Mouse (Mus musculus): ENCODE measurements around the gene Sh2b3.

Sh2b3 gene

DNA sequence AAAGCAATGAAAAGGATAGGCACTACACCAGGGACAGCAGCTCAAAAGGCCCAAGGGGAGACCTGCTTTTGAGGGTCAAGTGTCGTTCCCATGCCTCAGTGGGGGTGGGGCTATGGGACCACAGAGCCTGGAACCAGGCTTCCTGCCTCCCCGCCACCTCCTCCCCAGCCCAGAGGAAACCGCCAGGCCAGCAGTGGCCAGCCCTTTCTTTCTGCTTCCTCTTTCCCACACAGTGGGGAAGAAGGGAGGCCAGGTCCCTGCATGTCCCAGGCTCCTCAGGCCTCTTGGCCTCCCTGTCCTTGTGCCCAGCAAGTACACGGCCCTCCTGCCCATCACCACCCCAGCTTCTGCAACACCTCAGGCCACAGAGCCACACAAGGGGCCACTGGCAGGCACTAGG, 13.3 kb downstream of the Sh2b3 start:
- no peak for DNase-seq (ENCODE audit: low read depth in 1 of 2, low spot score in 2 of 2)

DNA sequence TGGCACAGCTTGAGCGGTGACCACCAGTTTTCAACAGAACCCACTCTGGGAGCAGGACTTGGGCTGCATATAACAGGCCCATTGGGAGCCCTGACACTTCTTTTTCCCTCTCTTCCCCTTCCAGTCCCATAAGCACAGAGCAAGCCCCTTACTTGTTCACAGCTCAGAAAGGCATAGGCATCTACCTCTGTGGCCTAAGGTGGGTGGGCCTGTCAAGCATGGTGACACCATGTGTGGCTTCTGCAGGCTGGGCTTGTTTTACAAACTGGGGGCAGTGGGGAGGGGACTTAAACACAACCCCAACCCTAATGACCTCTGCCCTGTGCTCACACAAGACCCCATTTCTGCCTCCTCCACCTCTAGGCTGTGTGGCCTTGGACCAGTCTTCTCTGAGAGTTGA, 13.8 kb downstream of the Sh2b3 start:
- no peak for DNase-seq (ENCODE audit: low read depth in 1 of 2, low spot score in 2 of 2)

DNA sequence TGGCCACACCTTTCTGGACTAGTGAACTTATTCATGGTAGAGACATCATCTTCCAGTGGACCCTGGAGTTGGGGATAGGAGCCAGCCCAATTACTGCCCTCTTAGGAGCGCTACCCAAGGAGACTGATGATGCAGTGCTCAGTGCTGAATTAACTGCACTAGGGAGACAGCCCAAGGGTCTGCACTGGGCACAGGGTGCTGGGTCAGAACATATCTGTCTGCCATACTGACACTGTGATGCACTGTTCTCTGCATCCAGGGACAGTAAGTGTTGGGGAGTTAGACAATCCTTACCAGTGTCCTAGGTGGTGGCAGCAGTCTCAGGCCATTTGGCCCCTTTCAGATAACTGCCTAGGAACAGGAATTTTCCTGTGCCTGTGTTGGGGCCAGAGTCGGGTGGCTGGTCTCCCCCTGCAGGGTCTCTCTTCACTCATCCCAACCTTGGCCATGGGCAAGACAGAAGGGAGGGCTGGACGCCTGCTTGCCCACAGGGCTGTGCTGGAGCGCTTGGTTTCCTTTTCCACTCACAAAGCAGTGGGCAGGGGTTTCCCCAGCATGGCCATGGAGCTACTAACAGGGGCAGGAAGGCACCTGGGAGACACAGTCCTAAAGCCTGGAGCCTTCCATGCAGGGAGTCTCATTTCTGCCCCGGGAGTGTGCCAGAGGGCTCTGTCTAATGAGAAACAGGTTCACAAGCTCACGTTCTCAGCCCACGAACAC, 14.5 kb downstream of the Sh2b3 start:
- no peak for DNase-seq (ENCODE audit: low read depth in 1 of 2, low spot score in 2 of 2)

DNA sequence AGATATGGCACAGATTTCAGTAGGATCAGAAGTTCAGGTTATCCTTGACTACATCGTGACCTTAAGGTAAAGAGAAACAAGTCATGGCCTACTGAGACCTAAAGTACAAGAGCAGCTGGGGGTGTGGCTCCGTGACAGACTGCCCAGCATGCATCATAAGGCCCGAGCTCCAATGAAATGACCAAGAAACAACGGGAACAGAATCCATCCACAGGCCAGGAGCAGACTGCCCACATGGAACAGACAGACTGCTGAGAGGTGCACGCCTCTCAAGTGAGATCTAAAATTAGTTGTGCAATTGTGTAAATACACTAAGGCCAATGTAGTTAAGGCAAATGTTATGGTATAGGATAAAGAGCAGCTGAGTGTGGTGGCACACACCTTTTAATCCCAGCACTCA, 15.9 kb downstream of the Sh2b3 start:
- DNase-seq (ENCODE audit: low read depth in 1 of 2, low spot score in 2 of 2), result no peak

DNA sequence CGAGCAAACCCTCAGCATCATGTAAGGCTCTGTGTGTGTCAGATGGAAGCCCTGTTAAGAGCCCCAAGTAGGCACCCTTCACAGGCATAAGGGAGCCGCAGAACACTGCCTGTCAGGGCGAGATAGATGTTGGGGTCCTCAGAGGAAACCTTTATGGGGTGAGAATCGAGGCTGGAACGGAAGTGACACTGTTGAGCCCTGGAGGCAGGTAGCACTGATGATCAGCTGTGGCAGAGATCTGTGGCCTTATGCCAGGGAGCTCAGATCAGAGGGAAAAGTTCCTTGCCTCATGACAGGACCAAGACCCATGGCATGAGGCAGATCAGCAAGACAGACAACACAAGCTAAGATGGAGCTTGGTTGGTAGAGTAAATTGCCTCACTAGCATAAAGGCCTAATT, 16.3 kb downstream of the Sh2b3 start:
- no peak for DNase-seq (ENCODE audit: low read depth in 1 of 2, low spot score in 2 of 2)

DNA sequence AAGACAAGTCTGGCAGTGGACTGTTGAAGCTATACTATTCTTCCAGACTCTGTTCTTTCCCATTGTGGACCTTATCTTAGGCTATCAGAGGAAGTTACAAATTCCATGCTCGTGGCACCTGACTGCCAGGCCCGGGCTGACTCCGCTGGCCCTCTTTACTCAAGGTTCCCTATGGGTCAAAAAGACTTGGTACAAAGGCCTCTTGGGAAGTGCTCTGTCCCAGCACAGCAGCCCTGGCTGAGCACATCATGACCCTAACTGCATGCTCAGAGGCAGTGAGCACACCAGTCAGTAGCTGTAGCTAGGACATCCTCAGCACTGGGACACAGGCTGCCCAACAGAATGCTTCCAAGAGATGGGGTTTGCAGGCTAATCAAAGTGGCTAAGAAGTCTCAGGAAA, 16.8 kb downstream of the Sh2b3 start:
- DNase-seq (ENCODE audit: low read depth in 1 of 2, low spot score in 2 of 2), result no peak

DNA sequence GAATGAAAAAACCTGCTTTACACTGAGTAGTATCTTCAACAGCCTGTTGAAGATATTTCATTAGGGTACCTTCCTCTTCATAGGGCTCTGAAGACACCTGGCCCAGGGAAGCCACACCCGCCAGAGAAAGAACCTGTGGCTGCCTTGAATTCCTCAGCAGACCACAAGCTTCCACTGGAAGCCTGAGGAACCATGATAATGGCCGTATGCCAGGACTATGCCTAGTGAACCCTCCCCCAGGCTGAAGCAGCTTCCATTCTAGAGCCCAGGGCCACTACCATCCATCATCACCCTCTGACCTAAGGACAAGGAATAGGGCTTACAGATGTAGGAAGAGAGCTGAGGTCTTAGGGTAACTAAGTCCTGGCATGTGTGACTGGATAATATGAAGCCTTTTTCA, 17.3 kb downstream of the Sh2b3 start:
- DNase-seq (ENCODE audit: low read depth in 1 of 2, low spot score in 2 of 2), result no peak

DNA sequence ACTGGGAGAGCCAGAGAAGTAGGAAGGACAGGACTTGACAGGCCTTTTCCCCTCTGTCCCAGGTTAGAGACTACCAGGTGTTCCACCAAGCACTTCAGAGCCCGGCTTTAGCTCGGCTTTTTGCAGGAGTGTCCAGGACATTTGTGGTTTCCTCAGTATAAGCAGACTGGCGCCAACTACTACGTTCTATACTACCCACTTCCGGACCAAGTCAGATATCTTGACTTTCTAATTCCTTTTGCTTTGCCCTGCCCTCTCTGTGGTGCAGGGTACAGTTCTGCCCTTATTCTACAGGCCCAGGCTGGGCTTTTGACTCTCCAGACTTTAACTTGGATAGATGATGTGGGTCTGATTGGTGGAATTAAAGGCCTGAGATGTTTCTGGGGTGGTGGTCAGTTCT, 17.9 kb downstream of the Sh2b3 start:
- DNase-seq (ENCODE audit: low read depth in 1 of 2, low spot score in 2 of 2), result no peak

DNA sequence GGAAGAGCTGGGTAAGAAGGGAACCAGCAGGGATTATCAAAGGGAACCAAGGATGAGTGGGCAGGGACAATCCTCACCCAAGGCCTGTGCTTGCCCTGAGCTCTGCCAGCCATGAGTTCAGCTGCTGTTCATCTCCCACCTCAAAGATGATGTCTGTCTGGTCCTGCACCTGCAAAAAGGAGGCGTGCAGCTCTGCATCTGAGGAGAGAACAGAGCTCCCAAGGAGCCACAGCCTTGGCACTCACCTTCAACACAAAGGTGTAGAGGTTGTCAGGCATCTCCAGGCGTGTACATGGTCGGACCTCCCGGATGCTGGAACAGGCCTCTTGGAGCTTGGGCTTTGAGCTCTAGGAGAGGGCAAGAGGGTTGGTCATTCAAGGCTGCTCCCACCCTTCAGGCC, 18.6 kb downstream of the Sh2b3 start:
- no peak for DNase-seq (ENCODE audit: low read depth in 1 of 2, low spot score in 2 of 2)

DNA sequence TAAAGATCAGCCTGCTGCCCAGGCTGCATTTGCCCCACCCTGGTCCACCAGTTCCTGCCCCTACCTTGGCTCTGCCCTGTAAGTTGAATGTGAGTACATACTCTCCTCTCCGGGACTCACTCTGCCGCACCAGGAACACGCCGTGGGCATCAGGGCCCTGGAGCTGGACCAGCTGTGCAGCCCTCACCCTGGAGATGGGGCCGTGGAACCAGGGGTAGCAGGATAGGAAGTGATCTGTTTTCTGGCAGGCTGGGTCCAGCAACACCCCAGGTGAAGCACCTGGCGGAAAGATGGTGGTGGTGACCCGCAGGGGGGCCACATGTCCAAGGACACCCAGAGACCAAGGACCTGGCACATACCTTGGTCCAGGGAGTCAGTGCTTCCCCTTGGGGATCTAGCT, 19.0 kb downstream of the Sh2b3 start:
- DNase-seq (ENCODE audit: low read depth in 1 of 2, low spot score in 2 of 2), result no peak

DNA sequence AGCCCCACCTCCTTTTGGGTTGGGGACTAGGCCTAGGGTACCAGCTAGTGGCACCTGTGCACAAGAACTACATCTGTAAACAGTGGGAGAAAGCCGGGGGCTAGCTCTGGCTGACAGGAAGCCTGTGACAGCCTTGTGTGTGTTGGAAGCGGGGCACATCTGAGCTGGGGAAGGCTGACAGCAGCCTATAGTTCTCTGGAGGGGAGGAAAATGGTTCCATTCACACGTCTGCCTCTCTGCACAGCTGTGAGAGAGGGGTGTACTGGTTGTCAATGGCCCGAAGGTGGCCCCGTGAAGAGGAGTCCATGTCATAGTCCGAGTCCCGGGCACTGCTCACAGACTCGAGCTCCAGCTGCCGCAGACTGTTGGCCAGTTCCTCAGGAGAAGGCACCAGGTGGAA, 19.9 kb downstream of the Sh2b3 start:
- DNase-seq (ENCODE audit: low read depth in 1 of 2, low spot score in 2 of 2), result no peak

DNA sequence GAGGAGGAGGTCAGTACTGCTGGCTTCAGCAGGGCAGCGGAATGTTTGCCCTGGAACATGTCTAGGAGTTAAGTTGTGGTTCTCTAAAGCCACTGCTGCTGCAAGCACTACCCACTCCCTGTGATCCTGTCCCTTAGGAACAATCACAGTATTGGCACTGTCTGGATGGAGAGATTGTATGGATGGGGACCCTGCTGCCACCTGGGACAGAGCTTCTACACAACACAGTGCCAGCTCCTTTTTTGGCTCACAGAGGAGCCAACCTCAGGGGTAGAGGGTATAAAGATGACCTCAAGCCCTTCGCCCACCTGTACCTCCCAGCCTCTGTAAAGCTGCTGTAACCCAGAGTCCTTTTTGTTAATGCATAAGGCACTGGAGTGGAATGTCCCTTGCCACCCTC, 20.8 kb downstream of the Sh2b3 start:
- DNase-seq (ENCODE audit: low read depth in 1 of 2, low spot score in 2 of 2), result no peak

DNA sequence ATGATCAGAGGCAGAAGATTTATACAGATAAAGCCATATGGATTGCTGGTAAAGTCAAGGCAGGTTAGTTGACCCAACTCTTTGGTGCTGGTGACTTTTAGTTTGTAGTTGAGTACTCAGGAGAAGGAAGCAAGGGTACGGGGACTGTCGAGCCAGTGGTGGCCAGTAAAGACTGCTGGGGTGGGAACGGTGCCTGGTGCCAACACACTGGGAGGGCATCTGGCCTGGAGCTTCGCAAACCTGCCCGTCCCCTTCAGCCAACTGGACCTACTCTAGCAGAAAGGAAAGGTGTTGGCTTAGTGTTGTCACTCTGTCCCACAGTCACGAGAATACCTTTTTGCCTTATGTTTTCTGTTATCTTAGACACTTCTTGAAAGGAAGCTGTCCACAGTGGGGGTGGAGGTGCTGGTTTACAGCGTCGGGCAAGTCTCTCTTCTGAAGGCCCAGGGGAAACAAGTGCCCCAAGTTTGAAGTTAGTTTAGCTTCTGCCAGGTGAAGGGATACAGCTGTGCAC, 21.5 kb downstream of the Sh2b3 start:
- no peak for DNase-seq (ENCODE audit: low read depth in 1 of 2, low spot score in 2 of 2)

DNA sequence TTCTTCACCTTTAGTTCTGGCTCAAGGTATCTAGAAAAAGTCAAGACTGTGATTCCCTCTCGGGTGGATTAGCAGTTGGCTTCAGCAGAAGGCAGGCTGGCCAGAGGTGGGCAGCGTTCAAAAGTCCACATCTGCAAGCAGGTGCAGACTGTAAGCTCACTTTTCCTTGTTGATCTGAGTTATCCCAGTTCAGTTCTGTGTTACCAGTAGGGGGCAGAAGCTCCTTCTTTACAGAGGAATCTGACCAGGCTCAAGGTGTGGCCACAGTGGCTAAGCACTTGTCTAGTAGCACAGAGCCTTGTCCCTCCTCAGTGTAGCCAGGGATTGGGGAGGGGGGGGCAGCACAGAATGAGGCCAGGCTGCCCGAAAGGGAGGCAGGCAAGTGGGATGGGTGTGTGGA, 22.4 kb downstream of the Sh2b3 start:
- peak in 1 of 2 experiments; percentile 51 for DNase-seq (ENCODE audit: low read depth in 1 of 2, low spot score in 2 of 2)

DNA sequence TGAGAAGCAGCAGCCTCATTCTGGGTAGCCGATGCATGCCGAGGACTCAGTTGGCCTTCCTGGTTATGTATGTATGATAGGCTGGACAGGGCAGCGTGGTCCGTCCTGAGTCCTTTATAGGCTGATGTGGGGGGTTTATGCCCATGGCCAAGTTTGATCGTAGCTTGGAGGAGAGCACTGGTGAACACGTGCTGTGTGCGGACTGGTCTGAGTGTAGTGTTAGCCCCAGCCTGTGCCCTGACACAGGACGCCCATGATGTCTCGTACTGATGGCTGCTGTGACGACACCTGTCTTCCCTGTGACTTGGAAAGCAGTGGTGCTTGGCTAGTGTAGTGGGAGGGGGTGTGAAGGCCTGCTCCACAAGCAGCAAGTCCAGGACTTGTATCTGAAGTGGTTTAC, 23.7 kb downstream of the Sh2b3 start:
- DNase-seq (ENCODE audit: low read depth in 1 of 2, low spot score in 2 of 2), result no peak

DNA sequence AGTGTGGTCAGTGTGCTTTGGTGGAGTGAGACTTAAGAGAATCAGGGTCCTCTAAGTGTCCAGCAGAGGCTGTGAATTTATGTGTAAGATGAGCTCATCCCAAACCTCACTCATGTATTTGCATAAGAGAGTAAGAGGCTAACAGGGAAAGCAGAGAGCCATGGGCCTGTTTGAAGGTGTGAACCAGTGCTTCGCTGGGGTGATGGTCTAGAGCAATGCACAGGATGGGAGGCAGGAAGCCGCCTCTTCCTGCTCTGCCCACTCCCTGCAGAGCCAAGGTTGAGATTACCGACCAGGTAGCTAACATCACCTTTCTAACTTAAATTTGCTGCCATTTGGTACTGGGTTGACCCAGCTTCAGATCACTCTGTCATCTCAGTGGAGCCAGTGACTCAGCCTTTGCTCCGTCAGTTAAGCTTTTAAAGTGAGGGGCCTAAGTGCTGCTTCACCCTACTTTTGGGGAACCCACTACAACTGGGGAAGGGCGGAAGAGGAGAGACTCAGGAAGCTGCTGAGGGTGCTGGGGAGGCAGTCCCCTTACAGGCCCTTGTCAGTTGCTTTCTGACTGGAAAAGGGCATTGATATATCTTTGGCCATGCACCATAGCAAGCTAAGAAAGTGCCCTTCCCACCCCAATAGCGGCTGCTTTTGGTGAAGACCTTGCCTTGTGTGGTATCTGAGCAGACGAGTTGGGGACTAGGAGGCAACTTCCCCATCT, 24.8 kb downstream of the Sh2b3 start:
- no peak for DNase-seq (ENCODE audit: low read depth in 1 of 2, low spot score in 2 of 2)

DNA sequence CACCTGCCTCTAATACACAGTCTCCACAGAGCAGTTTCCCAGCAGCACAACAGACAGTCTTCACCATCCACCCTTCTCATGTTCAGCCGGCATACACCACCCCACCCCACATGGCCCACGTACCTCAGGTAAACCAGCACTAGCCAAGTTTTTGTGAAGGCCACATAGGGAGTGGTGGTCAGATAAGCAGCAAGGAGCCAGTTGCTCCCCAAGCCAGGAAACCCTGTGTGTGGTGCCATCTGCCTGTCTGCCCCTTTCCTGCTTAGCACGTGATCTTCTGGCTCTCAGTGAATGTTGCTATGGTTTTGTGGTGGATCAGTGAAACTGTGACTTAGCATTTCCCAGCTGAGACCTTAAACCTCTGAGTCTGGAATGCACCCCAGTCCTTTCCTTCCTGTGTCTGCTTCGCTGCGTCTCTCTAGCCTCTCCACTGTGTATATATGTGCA, 25.9 kb downstream of the Sh2b3 start:
- DNase-seq (ENCODE audit: low read depth in 1 of 2, low spot score in 2 of 2), result no peak

DNA sequence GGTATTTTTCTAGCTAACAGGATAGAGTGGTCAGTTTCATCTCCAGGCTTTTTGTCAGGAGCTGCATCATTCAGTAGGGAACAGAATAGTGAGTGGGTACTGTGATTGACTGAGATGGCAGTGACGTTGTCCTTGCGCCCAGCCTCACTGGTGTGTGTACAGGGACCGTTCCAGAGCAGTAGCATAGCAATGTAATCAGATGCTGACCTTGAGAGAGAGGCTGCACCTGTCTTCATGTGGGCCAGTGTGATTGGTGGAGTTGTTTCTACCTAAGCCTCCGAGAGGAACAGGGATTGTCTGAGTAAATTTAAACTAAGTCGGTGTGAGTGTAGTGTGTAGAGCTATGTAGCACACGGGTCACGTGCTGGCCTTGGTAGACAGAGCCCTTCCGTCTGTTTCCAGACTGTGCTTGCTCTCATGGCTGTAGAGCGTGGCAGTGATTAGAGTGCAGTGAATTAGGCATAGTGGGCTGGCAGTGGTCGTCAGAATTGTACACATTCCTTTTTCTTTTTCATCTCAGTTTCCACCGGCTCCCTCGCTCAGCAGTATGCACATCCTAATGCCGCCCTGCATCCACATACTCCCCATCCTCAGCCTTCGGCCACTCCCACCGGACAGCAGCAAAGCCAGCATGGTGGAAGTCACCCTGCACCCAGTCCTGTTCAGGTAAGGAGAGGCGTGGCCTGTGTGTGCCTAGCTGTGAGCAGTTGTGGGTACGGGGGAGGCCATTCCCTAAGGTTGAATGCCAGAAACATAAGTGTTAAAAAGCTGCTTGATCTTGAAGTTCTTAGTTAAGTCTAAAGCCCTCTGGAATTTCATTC, 26.9 kb downstream of the Sh2b3 start:
- no peak for DNase-seq (ENCODE audit: low read depth in 1 of 2, low spot score in 2 of 2)

DNA sequence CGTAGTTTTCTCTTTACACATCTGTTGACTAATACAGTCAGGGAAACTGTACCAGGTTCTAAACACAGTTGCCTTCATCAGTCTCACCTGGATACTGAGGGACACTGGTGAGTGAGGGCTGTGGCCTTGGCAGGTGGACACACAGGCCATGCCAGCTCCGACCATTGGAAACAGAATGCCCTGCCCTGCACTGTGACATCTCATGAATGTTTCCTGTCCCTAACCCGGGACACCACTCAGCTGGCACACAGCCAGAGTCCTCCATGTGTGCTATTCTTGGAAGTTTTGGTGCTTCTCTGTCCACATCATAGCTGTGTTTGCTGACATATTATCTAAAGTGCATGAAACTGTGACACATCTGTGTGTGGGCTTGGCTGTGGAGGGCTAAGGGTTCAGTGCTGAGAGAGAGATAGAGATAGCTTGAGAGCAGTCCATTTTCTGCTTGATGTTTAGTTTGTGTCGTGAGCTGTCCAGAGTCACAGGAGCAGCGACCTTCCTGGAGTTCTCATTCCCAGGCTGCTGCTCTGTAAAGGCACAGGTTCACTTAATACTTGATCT, 27.7 kb downstream of the Sh2b3 start:
- DNase-seq (ENCODE audit: low read depth in 1 of 2, low spot score in 2 of 2), result no peak

DNA sequence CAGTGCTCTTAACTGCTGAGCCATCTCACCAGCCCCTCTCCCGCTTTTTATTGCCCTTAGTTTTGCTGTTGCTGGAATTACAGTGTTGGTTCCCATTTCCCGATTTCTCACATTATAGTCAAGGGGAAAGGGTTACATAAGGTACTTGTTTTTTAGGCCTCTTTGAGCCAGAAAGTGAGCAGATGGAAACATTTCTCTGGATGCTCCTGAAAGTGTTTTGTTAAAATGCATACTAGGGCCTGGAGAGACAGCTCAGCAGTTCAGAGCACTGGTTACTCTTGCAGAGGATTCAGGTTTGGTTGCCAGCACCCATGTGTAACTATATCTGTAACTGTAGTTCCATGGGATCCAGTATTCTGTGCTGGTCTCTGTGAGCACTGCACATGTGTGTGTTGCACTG, 29.2 kb downstream of the Sh2b3 start:
- no peak for DNase-seq (ENCODE audit: low read depth in 1 of 2, low spot score in 2 of 2)

DNA sequence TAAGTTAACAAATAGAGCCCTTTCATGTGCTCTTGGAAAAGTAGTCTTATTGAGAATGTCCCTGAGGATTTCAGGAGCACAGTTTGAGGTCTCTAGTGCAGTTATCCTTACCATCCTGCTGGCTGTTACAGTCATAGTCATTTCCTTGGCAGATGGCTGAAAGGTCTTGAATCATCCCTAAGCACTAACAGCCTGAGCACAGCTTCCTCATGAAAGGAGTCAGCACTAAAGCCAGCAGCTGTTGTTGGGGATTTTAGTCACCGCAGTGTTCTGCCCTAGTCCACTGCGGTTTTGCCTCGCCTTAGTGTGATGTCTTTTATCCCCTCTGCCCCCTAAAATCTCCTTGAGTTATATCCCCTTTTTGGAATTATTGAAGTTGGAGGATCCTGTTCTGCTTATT, 30.3 kb downstream of the Sh2b3 start:
- DNase-seq (ENCODE audit: low read depth in 1 of 2, low spot score in 2 of 2), result no peak

DNA sequence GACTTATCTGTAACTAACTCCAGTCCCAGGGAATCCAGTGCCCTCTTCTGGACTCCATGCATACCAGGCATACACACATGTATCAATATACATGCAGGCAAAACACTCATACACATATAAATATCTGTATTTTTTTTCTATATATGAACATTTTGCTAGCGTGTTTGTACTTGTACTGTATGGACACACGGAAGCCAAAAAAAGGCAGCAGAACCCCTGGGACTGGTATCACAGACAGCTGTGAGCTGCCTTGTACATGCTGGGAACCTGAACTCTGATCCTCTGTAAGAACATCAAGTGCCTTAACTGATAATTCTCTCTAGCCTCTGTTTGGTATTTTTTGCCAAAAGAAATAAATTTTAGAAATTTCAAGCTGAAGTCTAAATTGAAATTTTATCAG, 39.0 kb downstream of the Sh2b3 start:
- no peak for DNase-seq (ENCODE audit: low read depth in 1 of 2, low spot score in 2 of 2)
